Comparison of ENCODE assay signal across 8 mouse cellular contexts in the genomic region with DNA sequence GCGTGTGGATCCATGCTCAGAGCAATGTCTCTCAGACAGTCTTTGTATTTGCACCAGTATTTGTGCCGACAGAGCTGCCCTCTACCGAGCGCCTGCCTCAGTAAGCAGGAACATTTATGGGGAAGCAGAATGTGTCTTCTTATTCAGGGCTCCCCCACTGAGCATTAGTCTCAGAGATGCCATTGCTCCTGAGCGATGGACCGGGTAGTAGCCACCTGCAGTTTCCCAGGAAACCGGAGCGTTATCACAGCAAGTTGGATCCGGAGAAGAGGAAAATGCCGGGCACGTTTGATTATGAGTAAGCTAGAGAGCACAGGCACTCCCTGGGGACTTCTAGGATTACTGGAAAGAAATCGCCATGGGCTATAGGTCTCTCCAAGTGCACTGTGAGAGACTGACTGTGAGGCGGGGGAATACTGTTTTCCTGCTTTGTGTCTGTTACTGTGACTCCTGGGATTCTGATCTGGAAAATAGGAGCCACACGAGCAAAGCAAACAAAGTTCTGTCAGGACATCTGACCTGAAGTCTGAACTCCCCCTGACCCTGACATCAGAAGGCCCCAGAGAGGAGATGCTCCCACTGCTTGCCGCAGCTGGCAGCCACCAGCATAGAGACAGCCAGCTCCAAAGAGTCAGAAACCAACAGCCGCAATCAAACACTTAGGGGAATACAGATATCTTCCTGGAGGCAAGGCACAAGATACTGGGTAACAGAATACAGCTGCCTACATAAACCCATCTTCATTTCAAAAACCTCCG.
DNase-seq lines count a peak whose midpoint lies in the region; ATAC-seq lines count a peak whose summit lies in the region.

No protein-coding gene starts in this region.

- peak overlapping the region; percentile 19; the same call in 1 of the 2 replicates for H3K4me2 ChIP-seq in kidney, embryonic 14.5 days (replicated peaks; ENCODE audit: low read depth, low read length)
- H3K4me2 ChIP-seq in embryonic facial prominence, embryonic 12.5 days (replicated peaks): peak overlapping the region; percentile 14; the same call in 1 of the 2 replicates
- H3K4me2 ChIP-seq in hindbrain, embryonic 16.5 days (ENCODE audit: low read length): peak overlapping the region; percentile 49
- H3K4me2 ChIP-seq in neural tube, embryonic 15.5 days: peak overlapping the region; percentile 47
- no peak overlapping the region for H3K4me2 ChIP-seq in liver, embryonic 12.5 days

- ATAC-seq in kidney, embryonic 14.5 days (ENCODE audit: low FRiP score, low TSS enrichment): peak; percentile 83
- peak; percentile 43; the same call in 1 of the 2 replicates for ATAC-seq in embryonic facial prominence, embryonic 12.5 days (ENCODE audit: insufficient number of reproducible peaks, insufficient read depth, low FRiP score, low TSS enrichment)
- peak; percentile 77 for ATAC-seq in hindbrain, embryonic 16.5 days
- ATAC-seq in neural tube, embryonic 15.5 days (ENCODE audit: low FRiP score): peak; percentile 76
- ATAC-seq in liver, embryonic 12.5 days: no peak

- no peaks in the 10 kb centered on the region for H3K36me3 ChIP-seq in kidney, embryonic 14.5 days (ENCODE audit: control insufficient read depth, insufficient read depth, low read length)
- H3K36me3 ChIP-seq in embryonic facial prominence, embryonic 12.5 days: no peaks in the 10 kb centered on the region
- H3K36me3 ChIP-seq in hindbrain, embryonic 16.5 days (ENCODE audit: control insufficient read depth, insufficient read depth, low read length): no peaks in the 10 kb centered on the region
- no peaks in the 10 kb centered on the region for H3K36me3 ChIP-seq in neural tube, embryonic 15.5 days
- no peaks in the 10 kb centered on the region for H3K36me3 ChIP-seq in liver, embryonic 12.5 days

- no peak overlapping the region for H3K27ac ChIP-seq in kidney, embryonic 14.5 days (ENCODE audit: low read depth, low read length)
- H3K27ac ChIP-seq in embryonic facial prominence, embryonic 12.5 days: no peak overlapping the region
- H3K27ac ChIP-seq in hindbrain, embryonic 16.5 days (ENCODE audit: low read depth, low read length): no peak overlapping the region
- no peak overlapping the region for H3K27ac ChIP-seq in neural tube, embryonic 15.5 days (replicated peaks)
- H3K27ac ChIP-seq in liver, embryonic 12.5 days: no peak overlapping the region

- DNase-seq in kidney, adult 18-20 months: no peak
- no peak for DNase-seq in layer of hippocampus, adult 18-20 months (ENCODE audit: low spot score in 2 of 2)
- DNase-seq in lung, postnatal 25 days (ENCODE audit: low spot score): no peak

- H3K27me3 ChIP-seq in kidney, embryonic 14.5 days (ENCODE audit: control insufficient read depth, insufficient read depth, low read length): no peaks in the 10 kb centered on the region
- H3K27me3 ChIP-seq in embryonic facial prominence, embryonic 12.5 days: no peaks in the 10 kb centered on the region
- H3K27me3 ChIP-seq in hindbrain, embryonic 16.5 days (replicated peaks; ENCODE audit: control insufficient read depth, insufficient read depth, low read length): no peaks in the 10 kb centered on the region
- no peaks in the 10 kb centered on the region for H3K27me3 ChIP-seq in neural tube, embryonic 15.5 days (replicated peaks)
- H3K27me3 ChIP-seq in liver, embryonic 12.5 days (replicated peaks): no peaks in the 10 kb centered on the region

- H3K4me1 ChIP-seq in kidney, embryonic 14.5 days (ENCODE audit: control insufficient read depth, insufficient read depth, low read length): no peaks in the 10 kb centered on the region
- H3K4me1 ChIP-seq in embryonic facial prominence, embryonic 12.5 days: no peaks in the 10 kb centered on the region
- H3K4me1 ChIP-seq in hindbrain, embryonic 16.5 days (ENCODE audit: control insufficient read depth, insufficient read depth, low read depth, low read length): peaks cover 8% of the 10 kb centered on the region
- peaks cover 5% of the 10 kb centered on the region; the same call in 1 of the 2 replicates for H3K4me1 ChIP-seq in neural tube, embryonic 15.5 days
- H3K4me1 ChIP-seq in liver, embryonic 12.5 days: no peaks in the 10 kb centered on the region

- H3K4me3 ChIP-seq in kidney, embryonic 14.5 days (ENCODE audit: low read length): no peak overlapping the region
- no peak overlapping the region for H3K4me3 ChIP-seq in embryonic facial prominence, embryonic 12.5 days
- peak overlapping the region; percentile 2; the same call in 1 of the 2 replicates for H3K4me3 ChIP-seq in hindbrain, embryonic 16.5 days (ENCODE audit: low read length)
- H3K4me3 ChIP-seq in neural tube, embryonic 15.5 days (replicated peaks): 0 out of 2 replicates have a peak overlapping the region, but pooled peaks have one; percentile 4
- H3K4me3 ChIP-seq in liver, embryonic 12.5 days: no peak overlapping the region

- peak overlapping the region; percentile 18; the same call in 1 of the 2 replicates for H3K9ac ChIP-seq in kidney, embryonic 14.5 days (ENCODE audit: low read depth, low read length)
- no peak overlapping the region for H3K9ac ChIP-seq in embryonic facial prominence, embryonic 12.5 days
- H3K9ac ChIP-seq in hindbrain, embryonic 16.5 days (ENCODE audit: low read depth, low read length): peak overlapping the region; percentile 11; the same call in 1 of the 2 replicates
- no peak overlapping the region for H3K9ac ChIP-seq in neural tube, embryonic 15.5 days (replicated peaks)
- no peak overlapping the region for H3K9ac ChIP-seq in liver, embryonic 12.5 days

- 23% methylated on average over 17 of the region's 17 CpGs for WGBS in kidney, embryonic 14.5 days
- 25% methylated on average over 17 of the region's 17 CpGs for WGBS in embryonic facial prominence, embryonic 12.5 days
- 19% methylated on average over 17 of the region's 17 CpGs for WGBS in hindbrain, embryonic 16.5 days
- 21% methylated on average over 17 of the region's 17 CpGs for WGBS in neural tube, embryonic 15.5 days
- 74% methylated on average over 17 of the region's 17 CpGs for WGBS in liver, embryonic 12.5 days (ENCODE audit: insufficient replicate concordance)

- no peaks in the 10 kb centered on the region for H3K9me3 ChIP-seq in kidney, embryonic 14.5 days (ENCODE audit: control insufficient read depth, low read length)
- no peaks in the 10 kb centered on the region for H3K9me3 ChIP-seq in embryonic facial prominence, embryonic 12.5 days
- H3K9me3 ChIP-seq in hindbrain, embryonic 16.5 days (ENCODE audit: control insufficient read depth, low read length): no peaks in the 10 kb centered on the region
- no peaks in the 10 kb centered on the region; the same call in 1 of the 2 replicates for H3K9me3 ChIP-seq in neural tube, embryonic 15.5 days (replicated peaks)
- no peaks in the 10 kb centered on the region for H3K9me3 ChIP-seq in liver, embryonic 12.5 days (replicated peaks)

Comparison
In these comparisons a context has a peak if more than half of its experiments do, and no peak if none do; other contexts are left out.
1. H3K4me3 ChIP-seq: peak in hindbrain, embryonic 16.5 days (single experiment) and neural tube, embryonic 15.5 days (single experiment); none in kidney, embryonic 14.5 days (single experiment), embryonic facial prominence, embryonic 12.5 days (single experiment) and liver, embryonic 12.5 days (single experiment).
2. H3K9ac ChIP-seq: peak in kidney, embryonic 14.5 days (single experiment) and hindbrain, embryonic 16.5 days (single experiment); none in embryonic facial prominence, embryonic 12.5 days (single experiment), neural tube, embryonic 15.5 days (single experiment) and liver, embryonic 12.5 days (single experiment).